Mouse (Mus musculus): ENCODE measurements around the gene AU041133. TPM values are rescaled to one million over a fixed set of nuclear protein-coding genes. Genes with fewer than 3 reads are reported as not detected.
A peak's percentile ranks its signal among the peaks of the same experiment; 100 is the strongest.

Gene AU041133
- total and polyA plus RNA-seq, 2 experiments from 2014 or later, result 6.5 to 8.1 TPM

- ATAC-seq (ENCODE audit: low FRiP score), result no peak
- Histone ChIP-seq H3K4me2 (ENCODE audit: low read depth, low read length, poor library complexity, severe bottlenecking) (no peak overlapping the region), H3K27me3 (ENCODE audit: insufficient read depth, low read length) (no peaks in the 10 kb centered on the region), H3K9me3 (ENCODE audit: low read length) (no peaks in the 10 kb centered on the region), H3K4me3 (ENCODE audit: low read depth, low read length) (no peak overlapping the region), H3K4me1 (ENCODE audit: insufficient read depth, low read length) (no peaks in the 10 kb centered on the region), H3K36me3 (ENCODE audit: insufficient read depth, low read length) (no peaks in the 10 kb centered on the region), H3K27ac (ENCODE audit: low read depth, low read length) (no peak overlapping the region), H3K9ac (replicated peaks; ENCODE audit: low read length, poor library complexity, severe bottlenecking) (no peak overlapping the region)
- no peak for TF ChIP-seq CTCF (IDR thresholded peaks at IDR 0.05)
- no peak for DNase-seq (ENCODE audit: low spot score)
- 85% methylated on average over 3 of the region's 3 CpGs for WGBS
These were observed 40.0 kb downstream of the AU041133 start for GRCm38 (mm10) chr10:82167777-82168176.

- no peak for DNase-seq (ENCODE audit: low spot score)
- 73% methylated on average over 2 of the region's 2 CpGs for WGBS
- Histone ChIP-seq H3K9me3 (ENCODE audit: low read length) (no peaks in the 10 kb centered on the region), H3K4me3 (ENCODE audit: low read depth, low read length) (no peak overlapping the region), H3K4me2 (ENCODE audit: low read depth, low read length, poor library complexity, severe bottlenecking) (no peak overlapping the region), H3K9ac (replicated peaks; ENCODE audit: low read length, poor library complexity, severe bottlenecking) (no peak overlapping the region), H3K27ac (ENCODE audit: low read depth, low read length) (no peak overlapping the region), H3K27me3 (ENCODE audit: insufficient read depth, low read length) (no peaks in the 10 kb centered on the region), H3K36me3 (ENCODE audit: insufficient read depth, low read length) (no peaks in the 10 kb centered on the region), H3K4me1 (ENCODE audit: insufficient read depth, low read length) (no peaks in the 10 kb centered on the region)
- no peak for TF ChIP-seq CTCF (IDR thresholded peaks at IDR 0.05)
- no peak for ATAC-seq (ENCODE audit: low FRiP score)
These were observed 42.0 kb downstream of the AU041133 start for GRCm38 (mm10) chr10:82169776-82170175.

GRCm38 (mm10) chr10:82170808-82171207 lies 43.0 kb downstream of the AU041133 start:
- Histone ChIP-seq H3K27me3 (ENCODE audit: insufficient read depth, low read length) (no peaks in the 10 kb centered on the region), H3K4me3 (ENCODE audit: low read depth, low read length) (no peak overlapping the region), H3K9me3 (ENCODE audit: low read length) (no peaks in the 10 kb centered on the region), H3K9ac (replicated peaks; ENCODE audit: low read length, poor library complexity, severe bottlenecking) (no peak overlapping the region), H3K27ac (ENCODE audit: low read depth, low read length) (no peak overlapping the region), H3K36me3 (ENCODE audit: insufficient read depth, low read length) (no peaks in the 10 kb centered on the region), H3K4me2 (ENCODE audit: low read depth, low read length, poor library complexity, severe bottlenecking) (no peak overlapping the region), H3K4me1 (ENCODE audit: insufficient read depth, low read length) (no peaks in the 10 kb centered on the region)
- no peak for ATAC-seq (ENCODE audit: low FRiP score)
- TF ChIP-seq CTCF (IDR thresholded peaks at IDR 0.05), result peak; percentile 82
- peak; percentile 70 for DNase-seq (ENCODE audit: low spot score)
- WGBS, result 46% methylated on average over 2 of the region's 2 CpGs

- no peak for TF ChIP-seq CTCF (IDR thresholded peaks at IDR 0.05)
- H3K9me3 ChIP-seq (ENCODE audit: low read length), result 0 out of 2 replicates have a peak, but pooled peaks cover 4% of the 10 kb centered on the region
- peaks cover 2% of the 10 kb centered on the region; the same call in 1 of the 2 replicates for H3K4me1 ChIP-seq (ENCODE audit: insufficient read depth, low read length)
- ATAC-seq (ENCODE audit: low FRiP score) (peak; percentile 99), DNase-seq (ENCODE audit: low spot score) (peak; percentile 96)
- H3K36me3 ChIP-seq (ENCODE audit: insufficient read depth, low read length), result no peaks in the 10 kb centered on the region
- WGBS, result 6% methylated on average over 47 of the region's 47 CpGs
- H3K4me2 ChIP-seq (ENCODE audit: low read depth, low read length, poor library complexity, severe bottlenecking), result peak overlapping the region; percentile 53
- H3K27me3 ChIP-seq (ENCODE audit: insufficient read depth, low read length), result no peaks in the 10 kb centered on the region
- H3K4me3 ChIP-seq (ENCODE audit: low read depth, low read length), result peak overlapping the region; percentile 53
- H3K27ac ChIP-seq (ENCODE audit: low read depth, low read length), result peak overlapping the region; percentile 93
- H3K9ac ChIP-seq (replicated peaks; ENCODE audit: low read length, poor library complexity, severe bottlenecking), result peak overlapping the region; percentile 79
These were observed 50.6 kb downstream of the AU041133 start for GRCm38 (mm10) chr10:82178257-82179064.

Other genes starting within 250 kb of the AU041133 start
- 4.9 and 6.6 TPM in 2 replicates for gene Zfp781, start 197.5 kb upstream of the AU041133 start, total RNA-seq (2014; rRNA removed)
- 3.4 and 4.3 TPM in 2 replicates for gene Zfp781, start 197.5 kb upstream of the AU041133 start, polyA plus RNA-seq (2015; fragmentation: Nextera tagmentation; extraction: Ambion mirVana)
- gene Zfp873, start 79.9 kb upstream of the AU041133 start, total RNA-seq (2014; rRNA removed), result 8.3 and 11.2 TPM in 2 replicates
- gene Zfp873, start 79.9 kb upstream of the AU041133 start, polyA plus RNA-seq (2015; fragmentation: Nextera tagmentation; extraction: Ambion mirVana), result 7.5 and 8.2 TPM in 2 replicates
- 4.5 and 6.6 TPM in 2 replicates for gene BC024063, start 44.7 kb upstream of the AU041133 start, total RNA-seq (2014; rRNA removed)
- gene BC024063, start 44.7 kb upstream of the AU041133 start, polyA plus RNA-seq (2015; fragmentation: Nextera tagmentation; extraction: Ambion mirVana), result 4.2 and 4.3 TPM in 2 replicates
- 19.9 and 24.8 TPM in 2 replicates for gene Zfp938, start 113.3 kb downstream of the AU041133 start, total RNA-seq (2014; rRNA removed)
- 32.0 and 35.6 TPM in 2 replicates for gene Zfp938, start 113.3 kb downstream of the AU041133 start, polyA plus RNA-seq (2015; fragmentation: Nextera tagmentation; extraction: Ambion mirVana)
- under 0.01 TPM in 1 of 2 replicates, not detected in the other for gene 4932415D10Rik, start 188.6 kb downstream of the AU041133 start, total RNA-seq (2014; rRNA removed)
- not detected in 2 replicates for gene 4932415D10Rik, start 188.6 kb downstream of the AU041133 start, polyA plus RNA-seq (2015; fragmentation: Nextera tagmentation; extraction: Ambion mirVana)
- gene Gm4924, start 226.2 kb downstream of the AU041133 start, total RNA-seq (2014; rRNA removed), result 4.0 and 10.1 TPM in 2 replicates
- 12.4 and 14.1 TPM in 2 replicates for gene Gm4924, start 226.2 kb downstream of the AU041133 start, polyA plus RNA-seq (2015; fragmentation: Nextera tagmentation; extraction: Ambion mirVana)